Mouse (Mus musculus): ENCODE data around the gene Lcp1. TPM values are rescaled to one million over a fixed set of nuclear protein-coding genes. Genes with fewer than 3 reads are reported as not detected.

Gene Lcp1
- total and polyA plus RNA-seq, 2 experiments = 15.5 to 55.5 TPM

DNA sequence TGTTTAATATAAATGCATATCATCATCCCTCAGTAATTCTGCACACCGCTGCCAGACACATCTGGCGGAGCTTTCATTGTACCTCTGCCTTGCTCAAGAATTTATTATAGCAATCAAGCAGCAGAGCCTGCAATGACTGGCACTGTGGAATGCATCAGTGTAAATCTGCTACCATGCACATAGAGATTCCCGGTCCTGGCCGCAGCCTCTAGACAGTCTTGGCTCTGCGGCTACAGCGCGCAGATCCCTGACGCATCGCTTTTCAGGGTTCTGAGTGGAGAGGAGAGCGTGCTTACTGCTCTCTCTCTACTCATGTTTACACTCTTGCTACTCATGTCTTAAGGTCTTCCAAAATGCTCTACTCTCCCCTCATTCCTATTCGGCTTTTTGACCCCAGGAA is 82.9 kb downstream of the Lcp1 start:
- 89% methylated on average over 11 of the region's 11 CpGs for WGBS
- H3K4me3 ChIP-seq (ENCODE audit: insufficient read depth, low read depth, low read length) = no peak overlapping the region

DNA sequence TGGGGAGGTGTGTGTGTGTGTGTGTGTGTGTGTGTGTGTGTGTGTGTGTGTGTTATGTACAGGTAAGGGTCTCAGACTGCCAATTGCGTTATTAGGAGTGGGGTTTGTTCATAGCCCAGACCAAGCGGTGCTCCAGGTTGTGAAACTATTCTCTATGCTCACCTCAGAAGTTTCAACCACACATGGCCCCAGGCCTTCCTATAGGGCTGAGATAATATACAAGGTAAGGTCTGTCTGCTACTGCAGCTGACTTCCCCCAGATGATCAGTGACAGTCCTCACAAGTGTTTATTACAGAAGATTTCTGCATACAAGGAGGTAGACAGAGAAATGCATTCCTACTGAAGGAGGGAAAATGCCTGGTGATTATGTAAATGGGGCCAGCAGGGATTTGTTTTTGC is 87.9 kb downstream of the Lcp1 start:
- H3K9ac ChIP-seq (ENCODE audit: low read depth, low read length) = no peak overlapping the region
- H3K79me2 ChIP-seq (ENCODE audit: control insufficient read depth, insufficient read depth, low read length) = no peaks in the 10 kb centered on the region; the same call in 1 of the 2 replicates
- 95% methylated on average over 2 of the region's 2 CpGs for WGBS
- no peak overlapping the region for H3K27ac ChIP-seq (replicated peaks; ENCODE audit: insufficient read depth, low read depth, low read length)
- H3K4me3 ChIP-seq (ENCODE audit: insufficient read depth, low read depth, low read length) = no peak overlapping the region
- H3K36me3 ChIP-seq (ENCODE audit: control insufficient read depth, insufficient read depth, low read length) = peaks cover 56% of the 10 kb centered on the region
- no peak for DNase-seq (ENCODE audit: extremely low read depth, low read depth, low spot score)
- TF ChIP-seq CTCF (IDR thresholded peaks at IDR 0.05; ENCODE audit: low read depth, low read length) (no peak), POLR2A (IDR thresholded peaks at IDR 0.05; ENCODE audit: extremely low read depth, insufficient read depth, low read length) (no peak)
- H3K27me3 ChIP-seq (ENCODE audit: control insufficient read depth, insufficient read depth, low read length) = no peaks in the 10 kb centered on the region
- no peaks in the 10 kb centered on the region for H3K4me1 ChIP-seq (ENCODE audit: control insufficient read depth, insufficient read depth, low read length)

More for the DNA sequence above, 82.9 kb downstream of the Lcp1 start:
- H3K79me2 ChIP-seq (ENCODE audit: control insufficient read depth, insufficient read depth, low read length) = no peaks in the 10 kb centered on the region; the same call in 1 of the 2 replicates
- H3K9ac ChIP-seq (ENCODE audit: low read depth, low read length) = no peak overlapping the region
- no peaks in the 10 kb centered on the region for H3K4me1 ChIP-seq (ENCODE audit: control insufficient read depth, insufficient read depth, low read length)
- no peak overlapping the region for H3K27ac ChIP-seq (replicated peaks; ENCODE audit: insufficient read depth, low read depth, low read length)
- no peak for TF ChIP-seq POLR2A (IDR thresholded peaks at IDR 0.05; ENCODE audit: extremely low read depth, insufficient read depth, low read length)
- TF ChIP-seq CTCF (IDR thresholded peaks at IDR 0.05; ENCODE audit: low read depth, low read length) = no peak
- no peak for DNase-seq (ENCODE audit: extremely low read depth, low read depth, low spot score)
- H3K36me3 ChIP-seq (ENCODE audit: control insufficient read depth, insufficient read depth, low read length) = peaks cover 76% of the 10 kb centered on the region
- no peaks in the 10 kb centered on the region for H3K27me3 ChIP-seq (ENCODE audit: control insufficient read depth, insufficient read depth, low read length)

DNA sequence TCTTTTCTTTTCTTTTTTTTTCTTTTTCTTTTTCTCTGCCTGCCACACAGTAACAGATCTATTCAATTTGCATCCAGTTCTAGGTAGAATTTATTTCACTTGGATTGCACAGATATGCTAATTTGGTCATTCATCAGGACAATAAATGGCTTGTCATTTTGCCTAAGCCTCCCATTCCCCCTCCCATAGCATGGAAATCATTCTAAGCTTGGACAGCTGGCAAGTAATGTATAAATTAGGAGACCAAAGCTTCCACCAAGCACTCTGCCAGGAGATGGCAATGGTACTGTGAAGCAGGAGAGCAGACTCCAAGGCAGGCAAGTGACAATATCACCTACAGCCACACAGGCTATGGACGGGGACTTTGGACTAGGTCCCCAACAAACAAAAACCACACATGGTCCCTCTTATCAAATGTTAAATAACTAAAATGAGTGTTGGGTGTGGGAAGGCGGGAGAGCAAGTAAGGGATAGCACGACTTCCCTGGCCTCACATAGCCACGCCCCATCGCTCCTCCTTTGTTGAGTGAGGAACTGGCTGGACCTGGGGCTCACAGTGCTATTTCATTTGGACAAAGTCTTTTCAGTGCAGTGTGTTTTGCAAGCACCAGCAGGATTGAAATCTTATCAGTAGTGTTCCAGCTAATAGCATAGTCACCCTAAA is 88.5 kb downstream of the Lcp1 start:
- no peaks in the 10 kb centered on the region for H3K4me1 ChIP-seq (ENCODE audit: control insufficient read depth, insufficient read depth, low read length)
- H3K4me3 ChIP-seq (ENCODE audit: insufficient read depth, low read depth, low read length) = no peak overlapping the region
- H3K27ac ChIP-seq (replicated peaks; ENCODE audit: insufficient read depth, low read depth, low read length) = no peak overlapping the region
- no peaks in the 10 kb centered on the region; the same call in 1 of the 2 replicates for H3K79me2 ChIP-seq (ENCODE audit: control insufficient read depth, insufficient read depth, low read length)
- H3K9ac ChIP-seq (ENCODE audit: low read depth, low read length) = no peak overlapping the region
- no peak for DNase-seq (ENCODE audit: extremely low read depth, low read depth, low spot score)
- H3K27me3 ChIP-seq (ENCODE audit: control insufficient read depth, insufficient read depth, low read length) = no peaks in the 10 kb centered on the region
- 86% methylated on average over 5 of the region's 5 CpGs for WGBS
- TF ChIP-seq POLR2A (IDR thresholded peaks at IDR 0.05; ENCODE audit: extremely low read depth, insufficient read depth, low read length) (no peak), CTCF (IDR thresholded peaks at IDR 0.05; ENCODE audit: low read depth, low read length) (no peak)
- peaks cover 55% of the 10 kb centered on the region for H3K36me3 ChIP-seq (ENCODE audit: control insufficient read depth, insufficient read depth, low read length)

DNA sequence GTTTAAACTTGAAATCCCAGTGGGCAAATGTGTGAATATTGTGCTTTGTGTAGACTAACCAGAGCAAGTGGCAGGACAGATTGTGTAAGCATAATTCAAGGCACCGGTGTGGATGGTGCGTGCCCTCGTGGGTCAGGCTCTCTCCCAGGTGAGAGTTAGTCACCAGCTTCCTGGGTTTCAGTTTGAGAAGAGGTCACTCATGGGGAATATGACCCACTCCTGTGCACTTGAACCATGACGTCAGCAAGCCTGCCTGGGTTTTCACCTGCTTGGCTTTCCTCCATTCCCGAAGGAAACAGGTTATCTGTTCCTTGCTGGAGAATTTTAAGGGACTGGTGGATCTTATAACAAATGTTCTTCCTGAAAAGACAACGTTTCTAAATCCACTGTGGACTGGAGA is 91.5 kb downstream of the Lcp1 start:
- Histone ChIP-seq H3K79me2 (ENCODE audit: control insufficient read depth, insufficient read depth, low read length) (no peaks in the 10 kb centered on the region; the same call in 1 of the 2 replicates), H3K4me1 (ENCODE audit: control insufficient read depth, insufficient read depth, low read length) (no peaks in the 10 kb centered on the region), H3K9ac (ENCODE audit: low read depth, low read length) (no peak overlapping the region), H3K36me3 (ENCODE audit: control insufficient read depth, insufficient read depth, low read length) (peaks cover 54% of the 10 kb centered on the region), H3K27me3 (ENCODE audit: control insufficient read depth, insufficient read depth, low read length) (no peaks in the 10 kb centered on the region), H3K27ac (replicated peaks; ENCODE audit: insufficient read depth, low read depth, low read length) (no peak overlapping the region), H3K4me3 (ENCODE audit: insufficient read depth, low read depth, low read length) (no peak overlapping the region)
- 70% methylated on average over 6 of the region's 6 CpGs for WGBS
- DNase-seq (ENCODE audit: extremely low read depth, low read depth, low spot score) = peak; percentile 38
- no peak for TF ChIP-seq POLR2A (IDR thresholded peaks at IDR 0.05; ENCODE audit: extremely low read depth, insufficient read depth, low read length)
- TF ChIP-seq CTCF (IDR thresholded peaks at IDR 0.05; ENCODE audit: low read depth, low read length) = no peak

DNA sequence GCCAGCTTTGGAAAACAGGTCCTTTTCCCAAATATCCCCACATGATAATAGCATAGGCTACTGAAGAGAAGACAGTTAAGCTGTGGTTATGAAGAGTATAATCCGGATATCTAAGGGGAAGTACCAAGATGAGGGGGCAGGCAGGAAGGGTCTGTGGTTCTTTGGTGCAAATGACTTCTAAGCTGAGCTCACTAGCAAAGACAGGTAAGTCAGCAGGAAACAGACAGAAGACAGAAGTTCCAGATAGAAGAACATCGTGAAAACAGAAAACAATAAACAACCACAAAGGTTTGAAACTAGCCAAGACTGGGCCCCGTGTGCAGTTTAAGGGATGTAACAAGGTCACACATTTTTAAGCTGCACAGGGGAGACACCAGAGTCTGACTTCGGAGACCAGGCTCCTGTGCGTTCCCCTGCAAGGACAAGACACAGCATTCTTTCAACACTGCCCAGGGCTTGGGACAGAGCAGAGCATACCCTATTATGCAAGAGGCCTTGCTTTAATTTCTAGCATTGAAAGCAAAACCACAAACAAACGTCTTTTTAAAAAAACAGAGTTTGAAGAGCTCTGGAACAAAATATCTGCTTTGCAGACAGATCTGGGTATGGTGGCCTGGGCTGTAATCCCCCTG is 96.7 kb downstream of the Lcp1 start:
- no peak for TF ChIP-seq POLR2A (IDR thresholded peaks at IDR 0.05; ENCODE audit: extremely low read depth, insufficient read depth, low read length)
- no peak for TF ChIP-seq CTCF (IDR thresholded peaks at IDR 0.05; ENCODE audit: low read depth, low read length)
- Histone ChIP-seq H3K36me3 (ENCODE audit: control insufficient read depth, insufficient read depth, low read length) (peaks cover 40% of the 10 kb centered on the region), H3K4me3 (ENCODE audit: insufficient read depth, low read depth, low read length) (no peak overlapping the region), H3K9ac (ENCODE audit: low read depth, low read length) (no peak overlapping the region), H3K79me2 (ENCODE audit: control insufficient read depth, insufficient read depth, low read length) (no peaks in the 10 kb centered on the region; the same call in 1 of the 2 replicates), H3K27ac (replicated peaks; ENCODE audit: insufficient read depth, low read depth, low read length) (no peak overlapping the region), H3K27me3 (ENCODE audit: control insufficient read depth, insufficient read depth, low read length) (no peaks in the 10 kb centered on the region), H3K4me1 (ENCODE audit: control insufficient read depth, insufficient read depth, low read length) (peaks cover 4% of the 10 kb centered on the region; the same call in 1 of the 2 replicates)
- DNase-seq (ENCODE audit: extremely low read depth, low read depth, low spot score) = no peak
- whole genome bisulfite sequencing = 77% methylated on average over 6 of the region's 6 CpGs

DNA sequence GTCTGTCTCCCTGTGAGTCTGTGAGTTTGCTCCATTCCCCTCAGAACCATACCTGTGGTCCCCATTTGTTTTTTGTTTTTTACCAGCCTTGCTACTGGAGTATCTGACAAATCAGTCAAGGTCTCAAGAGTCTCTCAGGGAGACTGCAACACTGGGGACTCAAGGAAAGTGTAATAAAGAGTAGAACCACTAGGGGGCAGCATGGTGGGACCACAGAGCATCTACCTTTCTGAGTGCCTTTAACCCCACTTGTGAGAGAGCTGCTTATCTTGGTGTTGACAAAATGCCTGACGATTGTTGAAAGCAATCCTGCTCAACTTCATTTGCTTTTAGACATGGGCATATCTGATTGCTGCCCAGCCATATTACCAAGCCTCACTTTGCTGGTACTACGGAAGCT is 98.9 kb downstream of the Lcp1 start:
- H3K4me1 ChIP-seq (ENCODE audit: control insufficient read depth, insufficient read depth, low read length) = peaks cover 13% of the 10 kb centered on the region
- WGBS = 26% methylated on average over 2 of the region's 2 CpGs
- DNase-seq (ENCODE audit: extremely low read depth, low read depth, low spot score) = peak; percentile 45
- H3K36me3 ChIP-seq (ENCODE audit: control insufficient read depth, insufficient read depth, low read length) = peaks cover 30% of the 10 kb centered on the region
- H3K27ac ChIP-seq (replicated peaks; ENCODE audit: insufficient read depth, low read depth, low read length) = no peak overlapping the region
- H3K4me3 ChIP-seq (ENCODE audit: insufficient read depth, low read depth, low read length) = no peak overlapping the region
- H3K79me2 ChIP-seq (ENCODE audit: control insufficient read depth, insufficient read depth, low read length) = no peaks in the 10 kb centered on the region; the same call in 1 of the 2 replicates
- no peaks in the 10 kb centered on the region for H3K27me3 ChIP-seq (ENCODE audit: control insufficient read depth, insufficient read depth, low read length)
- no peak overlapping the region for H3K9ac ChIP-seq (ENCODE audit: low read depth, low read length)
- no peak for TF ChIP-seq POLR2A (IDR thresholded peaks at IDR 0.05; ENCODE audit: extremely low read depth, insufficient read depth, low read length)
- TF ChIP-seq CTCF (IDR thresholded peaks at IDR 0.05; ENCODE audit: low read depth, low read length) = peak; percentile 57
